Mouse (Mus musculus) liver, embryonic 11.5 days (tissue): ENCODE data around the gene Egln2. TPM values are rescaled to one million over a fixed set of nuclear protein-coding genes. Genes with fewer than 3 reads are reported as not detected.

Experiments used
- ATAC-seq: fragments of 200-750 bp; cut with Nextera tagmentation; replicated peaks from 2 replicates; pipeline ENCODE4 v1.8.0; 2017; ENCODE audit warnings: moderate number of reproducible peaks, mild to moderate bottlenecking, moderate TSS enrichment, moderate library complexity; ENCODE audit not compliant: low FRiP score
- DNase-seq: peaks from one replicate; pipeline ENCODE4 v3.0.0-alpha.2; 2017; ENCODE audit warnings: low spot score
- H3K27ac ChIP-seq: fragments of 300-500 bp; sonication (generic); 2 replicates; pipeline ENCODE4 v1.5.1; 2014; ENCODE audit warnings: mild to moderate bottlenecking, low read depth, low read length, control low read depth
- H3K27me3 ChIP-seq: fragments of 300-500 bp; sonication (generic); replicated peaks from 2 replicates; pipeline ENCODE4 v1.6.1; 2014; ENCODE audit warnings: low read length, mixed read lengths; ENCODE audit not compliant: control insufficient read depth, insufficient read depth
- H3K36me3 ChIP-seq: fragments of 300-500 bp; sonication (generic); 2 replicates; pipeline ENCODE4 v1.6.1; 2014; ENCODE audit warnings: mild to moderate bottlenecking, low read length, moderate library complexity, mixed read lengths; ENCODE audit not compliant: control insufficient read depth, insufficient read depth
- H3K4me1 ChIP-seq: fragments of 300-500 bp; sonication (generic); replicated peaks from 2 replicates; pipeline ENCODE4 v1.6.1; 2014; ENCODE audit warnings: low read length, mixed read lengths; ENCODE audit not compliant: control insufficient read depth, insufficient read depth
- H3K4me2 ChIP-seq: fragments of 300-500 bp; sonication (generic); 2 replicates; pipeline ENCODE4 v1.6.1; 2014; ENCODE audit warnings: mild to moderate bottlenecking, control low read depth, moderate library complexity
- H3K4me3 ChIP-seq: fragments of 300-500 bp; sonication (generic); 2 replicates; pipeline ENCODE4 v1.5.1; 2014; ENCODE audit warnings: low read depth, low read length, control low read depth
- H3K9ac ChIP-seq: fragments of 300-500 bp; sonication (generic); 2 replicates; pipeline ENCODE4 v1.6.1; 2014; ENCODE audit warnings: low read depth, low read length, control low read depth
- H3K9me3 ChIP-seq: fragments of 300-500 bp; sonication (generic); 2 replicates; pipeline ENCODE4 v1.6.1; 2016; ENCODE audit warnings: low read length, inconsistent platforms, mixed read lengths; ENCODE audit not compliant: control insufficient read depth
- WGBS: fragments of 180-500 bp; shearing (Covaris S2); extraction: QIAGEN DNeasy Blood & Tissue Kit; methylation state at CpG from one replicate; pipeline ENCODE4 v1.1.7; 2014; 5-methylcytosine and 5-hydroxymethylcytosine counted together
- polyA plus RNA-seq: library from polyadenylated mRNA; unstranded; fragments of >200 nt; fragmentation: Nextera tagmentation; extraction: Ambion mirVana; gene quantifications from 2 replicates; pipeline ENCODE4 v1.2.1, GENCODE M21; 2014

The Egln2 gene
- polyA plus RNA-seq, 1 experiment from 2014 or later = 39.7 TPM

- 57% methylated on average over 2 of the region's 2 CpGs for WGBS
Measured at GRCm38 (mm10) chr7:27131387-27131786, 35.2 kb downstream of the Egln2 start.

GRCm38 (mm10) chr7:27130521-27131370 lies 35.9 kb downstream of the Egln2 start:
- DNase-seq (no peak), ATAC-seq (no peak; the same call in 1 of the 2 replicates)
- Histone ChIP-seq H3K27me3 (no peaks in the 10 kb centered on the region), H3K4me1 (no peaks in the 10 kb centered on the region), H3K27ac (no peak overlapping the region), H3K36me3 (no peaks in the 10 kb centered on the region), H3K4me3 (no peak overlapping the region), H3K4me2 (no peak overlapping the region), H3K9ac (no peak overlapping the region), H3K9me3 (no peaks in the 10 kb centered on the region)
- WGBS = 80% methylated on average over 22 of the region's 22 CpGs

More at GRCm38 (mm10) chr7:27131387-27131786, 35.2 kb downstream of the Egln2 start:
- DNase-seq = no peak
- H3K36me3 ChIP-seq = no peaks in the 10 kb centered on the region
- no peaks in the 10 kb centered on the region for H3K27me3 ChIP-seq
- H3K4me3 ChIP-seq = no peak overlapping the region
- no peak overlapping the region for H3K4me2 ChIP-seq
- no peak for ATAC-seq
- no peak overlapping the region for H3K9ac ChIP-seq
- no peaks in the 10 kb centered on the region for H3K9me3 ChIP-seq
- no peaks in the 10 kb centered on the region for H3K4me1 ChIP-seq
- no peak overlapping the region for H3K27ac ChIP-seq

GRCm38 (mm10) chr7:27129811-27130210 lies 36.8 kb downstream of the Egln2 start:
- WGBS = 83% methylated on average over 12 of the region's 12 CpGs
- Histone ChIP-seq H3K4me1 (no peaks in the 10 kb centered on the region), H3K27me3 (no peaks in the 10 kb centered on the region)

GRCm38 (mm10) chr7:27128946-27129345 lies 37.7 kb downstream of the Egln2 start:
- no peak for ATAC-seq
- H3K27me3 ChIP-seq = no peaks in the 10 kb centered on the region
- H3K4me3 ChIP-seq = no peak overlapping the region
- DNase-seq = no peak
- H3K36me3 ChIP-seq = no peaks in the 10 kb centered on the region
- WGBS = 80% methylated on average over 13 of the region's 13 CpGs
- H3K4me2 ChIP-seq = no peak overlapping the region
- no peak overlapping the region for H3K27ac ChIP-seq
- no peak overlapping the region for H3K9ac ChIP-seq
- no peaks in the 10 kb centered on the region for H3K9me3 ChIP-seq
- no peaks in the 10 kb centered on the region for H3K4me1 ChIP-seq

More at GRCm38 (mm10) chr7:27129811-27130210, 36.8 kb downstream of the Egln2 start:
- no peak for ATAC-seq
- H3K9ac ChIP-seq = no peak overlapping the region
- no peak for DNase-seq
- no peaks in the 10 kb centered on the region for H3K9me3 ChIP-seq
- no peak overlapping the region for H3K4me2 ChIP-seq
- H3K4me3 ChIP-seq = no peak overlapping the region
- no peak overlapping the region for H3K27ac ChIP-seq
- no peaks in the 10 kb centered on the region for H3K36me3 ChIP-seq

- Histone ChIP-seq H3K36me3 (no peaks in the 10 kb centered on the region), H3K4me1 (no peaks in the 10 kb centered on the region), H3K27ac (no peak overlapping the region), H3K27me3 (no peaks in the 10 kb centered on the region), H3K9me3 (no peaks in the 10 kb centered on the region), H3K4me2 (no peak overlapping the region), H3K9ac (no peak overlapping the region), H3K4me3 (no peak overlapping the region)
- DNase-seq (no peak), ATAC-seq (no peak; the same call in 1 of the 2 replicates)
- 46% methylated on average over 3 of the region's 3 CpGs for WGBS
Measured at GRCm38 (mm10) chr7:27128162-27128561, 38.4 kb downstream of the Egln2 start.

GRCm38 (mm10) chr7:27124969-27125368 lies 41.6 kb downstream of the Egln2 start:
- Histone ChIP-seq H3K4me3 (no peak overlapping the region), H3K27ac (no peak overlapping the region), H3K27me3 (no peaks in the 10 kb centered on the region), H3K4me2 (no peak overlapping the region), H3K36me3 (no peaks in the 10 kb centered on the region), H3K9me3 (no peaks in the 10 kb centered on the region), H3K4me1 (no peaks in the 10 kb centered on the region), H3K9ac (no peak overlapping the region)
- DNase-seq (no peak), ATAC-seq (no peak)
- 77% methylated on average over 4 of the region's 4 CpGs for WGBS

- no peaks in the 10 kb centered on the region for H3K4me1 ChIP-seq
- ATAC-seq (no peak), DNase-seq (no peak)
- H3K4me3 ChIP-seq = no peak overlapping the region
- 57% methylated on average over 5 of the region's 5 CpGs for WGBS
- H3K9ac ChIP-seq = no peak overlapping the region
- H3K36me3 ChIP-seq = no peaks in the 10 kb centered on the region
- H3K4me2 ChIP-seq = no peak overlapping the region
- H3K27ac ChIP-seq = no peak overlapping the region
- no peaks in the 10 kb centered on the region for H3K27me3 ChIP-seq
- no peaks in the 10 kb centered on the region for H3K9me3 ChIP-seq
Measured at GRCm38 (mm10) chr7:27124305-27124832, 42.2 kb downstream of the Egln2 start.

- Histone ChIP-seq H3K4me2 (no peak within 1 kb of the TSS), H3K4me1 (no peaks in the 10 kb centered on the region), H3K9ac (no peak within 1 kb of the TSS), H3K36me3 (no peaks in the 10 kb centered on the region), H3K27ac (no peak within 1 kb of the TSS), H3K4me3 (no peak within 1 kb of the TSS), H3K9me3 (no peaks in the 10 kb centered on the region), H3K27me3 (no peaks in the 10 kb centered on the region)
- ATAC-seq (no peak), DNase-seq (no peak)
Measured at GRCm38 (mm10) chr7:27119676-27120075, 46.9 kb downstream of the Egln2 start, which contains the start of gene Cyp2f2. Gene Cyp2f2, plus strand, starts transcription at chr7:27119909.
